Mouse (Mus musculus) thymus, adult 18-20 months (tissue): ENCODE data around the gene Rasa3.
A peak's percentile ranks its signal among the peaks of the same experiment; 100 is the strongest.

Source experiments
- DNase-seq, 2 experiments: peaks; one replicate each; pipeline ENCODE4 v3.0.0; 2022; ENCODE audit warnings: mixed read lengths in 2 of 2

Rasa3 gene

GRCm38 (mm10) chr8:13684131-13684530, 6.7 kb upstream of the Rasa3 start:
- DNase-seq = peak in 1 of 2 experiments; percentile 30

- DNase-seq = peak in 1 of 2 experiments; percentile 28
These were observed 779 bp upstream of the Rasa3 start for GRCm38 (mm10) chr8:13678182-13678581.

DNA sequence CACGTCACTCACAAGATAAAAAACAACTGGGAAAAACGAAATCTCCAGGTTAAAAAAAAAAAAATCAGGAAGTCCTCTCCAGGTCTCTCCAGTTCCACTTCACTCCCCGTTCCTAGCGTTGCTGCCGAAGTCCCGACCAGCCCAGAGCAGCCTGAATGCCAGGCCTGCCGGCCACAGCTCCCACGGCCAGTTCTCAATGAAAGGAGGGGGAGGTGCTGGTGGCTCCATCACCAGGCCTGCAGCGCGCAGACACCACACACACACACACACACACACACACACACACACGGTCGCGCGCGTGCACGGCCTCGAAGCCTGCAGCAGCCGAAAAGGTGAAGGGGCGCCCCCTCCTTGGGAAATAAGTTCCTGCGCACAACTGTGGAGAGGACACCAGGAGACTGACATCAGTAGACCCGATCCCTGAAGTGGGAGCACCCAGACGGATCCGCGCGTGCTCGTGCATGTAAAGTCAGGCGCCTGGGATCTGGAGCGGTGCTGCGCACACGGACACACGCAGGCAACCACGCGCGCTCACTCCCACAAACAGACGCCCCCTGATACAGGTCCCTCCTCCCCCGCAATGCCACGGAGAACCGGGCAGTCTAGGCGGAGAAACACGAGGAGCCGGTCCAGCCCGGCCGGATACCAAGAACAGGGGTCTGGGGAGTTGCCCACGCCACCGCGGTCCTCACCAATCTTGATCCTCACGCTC, 546 bp downstream of the Rasa3 start:
- peak; percentile 58 to 71 for DNase-seq

DNA sequence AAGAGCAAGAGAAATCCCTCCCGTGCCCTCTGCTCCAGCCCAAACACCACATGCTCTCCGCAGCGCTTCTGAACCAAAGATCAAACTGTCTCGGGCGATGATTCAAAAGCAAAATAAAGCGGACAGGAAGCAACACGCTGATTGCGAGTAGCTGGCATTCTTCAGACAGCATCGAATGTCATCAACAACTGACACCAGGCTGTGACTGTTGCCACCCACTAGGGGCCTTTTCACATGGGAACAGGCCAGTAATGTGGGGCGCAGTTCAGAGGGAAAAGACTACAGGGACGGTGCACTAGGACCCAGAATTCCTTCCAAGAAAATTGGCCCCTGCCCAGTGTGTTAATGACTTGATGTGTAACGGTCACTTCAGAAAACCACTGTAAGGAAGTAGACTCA, 1.1 kb downstream of the Rasa3 start:
- peak in 1 of 2 experiments; percentile 42 for DNase-seq

- no peak for DNase-seq
These were observed 1.9 kb downstream of the Rasa3 start for GRCm38 (mm10) chr8:13675524-13675923.

GRCm38 (mm10) chr8:13675121-13675520, 2.3 kb downstream of the Rasa3 start:
- no peak for DNase-seq

DNA sequence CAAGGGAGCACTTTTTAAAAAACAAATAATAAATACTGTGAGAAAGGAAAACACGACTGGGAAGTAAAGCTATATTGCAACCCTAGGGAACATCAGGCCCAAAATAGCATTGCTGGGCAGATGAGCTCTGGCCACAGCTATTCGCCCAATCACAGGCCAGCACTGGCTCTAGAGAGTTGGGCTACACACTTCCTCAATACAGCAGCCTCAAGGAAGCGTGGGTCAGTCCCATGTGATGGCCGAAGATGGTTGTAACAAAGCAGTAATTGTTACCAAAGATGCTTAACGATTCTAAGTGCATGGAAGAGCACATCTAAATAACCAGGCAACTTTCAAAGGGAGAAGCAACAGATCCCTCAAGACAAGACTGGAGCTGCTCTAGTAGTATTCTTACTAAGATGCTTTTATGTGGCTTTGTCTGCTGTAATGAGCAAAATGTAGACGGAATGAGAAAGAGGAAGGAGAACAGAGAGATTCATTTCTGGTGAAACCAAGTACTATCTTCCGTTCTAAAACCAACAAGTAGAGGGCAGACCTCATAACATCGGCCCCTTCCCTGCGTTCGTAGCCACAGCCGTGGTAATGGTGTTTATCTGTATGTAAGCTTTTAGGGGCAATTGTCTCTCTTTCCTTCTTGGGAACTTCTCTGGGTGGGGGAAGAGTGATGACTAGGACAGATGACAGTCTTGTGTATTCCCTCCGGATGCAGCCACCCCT, 3.0 kb downstream of the Rasa3 start:
- no peak for DNase-seq

GRCm38 (mm10) chr8:13673215-13673614, 4.2 kb downstream of the Rasa3 start:
- no peak for DNase-seq

- no peak for DNase-seq
These were observed 6.0 kb downstream of the Rasa3 start for GRCm38 (mm10) chr8:13671246-13672003.

GRCm38 (mm10) chr8:13670011-13670471, 7.4 kb downstream of the Rasa3 start:
- no peak for DNase-seq

DNA sequence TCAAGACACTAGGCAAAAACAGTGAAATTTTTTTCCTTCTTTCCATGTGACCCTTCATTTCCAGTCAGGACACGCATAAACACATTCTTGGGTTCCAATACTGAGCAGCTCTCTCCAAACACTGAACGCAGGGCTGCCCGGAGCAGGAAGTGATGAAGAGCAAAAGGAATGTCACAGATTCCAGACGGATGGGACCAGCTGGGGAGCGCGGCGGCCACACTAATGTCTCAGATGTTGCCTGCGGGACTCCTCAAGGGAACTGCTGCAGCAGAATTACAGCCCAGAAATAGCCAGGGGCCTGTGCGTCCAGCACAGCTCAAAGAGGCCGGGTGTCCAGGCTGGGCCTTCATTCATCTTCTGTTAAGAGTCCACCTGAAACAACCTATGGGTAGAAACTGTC, 9.0 kb downstream of the Rasa3 start:
- no peak for DNase-seq

DNA sequence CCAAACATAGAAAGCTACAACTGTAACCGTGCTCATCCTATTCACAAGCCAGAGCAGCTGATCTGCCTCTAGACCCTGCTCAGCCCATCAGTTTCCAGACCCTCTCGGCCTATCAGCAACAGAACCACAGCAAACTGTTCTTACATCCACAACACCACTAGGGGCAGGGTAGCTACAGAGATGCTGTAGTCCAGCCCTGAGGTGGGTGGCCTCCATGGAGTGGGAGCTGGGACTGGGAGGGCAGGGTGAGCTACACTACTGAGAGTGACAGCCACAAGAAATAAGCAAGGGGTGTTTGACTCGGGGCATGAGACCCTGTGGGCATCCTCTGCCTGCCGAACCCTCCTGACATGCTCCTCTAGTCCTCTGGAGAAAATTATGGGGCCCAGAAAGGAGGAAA, 9.5 kb downstream of the Rasa3 start:
- DNase-seq = no peak

- no peak for DNase-seq
These were observed 11.5 kb downstream of the Rasa3 start for GRCm38 (mm10) chr8:13665944-13666343.

- no peak for DNase-seq
These were observed 11.9 kb downstream of the Rasa3 start for GRCm38 (mm10) chr8:13665538-13665937.

DNA sequence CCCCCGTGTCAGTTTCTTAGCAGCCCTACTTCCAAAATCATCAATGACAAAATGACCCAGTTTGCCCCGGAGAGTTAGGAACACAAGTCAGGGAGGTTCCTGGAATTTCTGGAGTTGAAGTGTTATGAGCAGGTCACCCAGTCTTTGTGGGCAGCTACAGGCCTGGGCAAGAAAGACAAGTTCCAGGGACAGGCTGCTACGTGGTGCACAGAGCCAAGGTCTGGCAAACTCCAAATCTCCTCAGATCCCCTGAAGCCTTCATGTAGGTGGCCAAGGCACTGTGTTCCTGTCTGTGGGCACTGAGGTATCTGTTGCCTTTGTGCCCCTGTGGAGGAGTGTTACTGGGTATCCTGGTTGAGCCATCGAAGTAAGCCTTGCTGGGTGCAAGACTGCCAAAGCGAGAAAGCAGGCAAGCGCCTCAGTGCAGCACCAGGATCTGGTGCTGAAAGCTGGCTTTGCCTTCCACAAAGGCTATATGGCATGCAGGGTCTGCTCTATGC, 12.6 kb downstream of the Rasa3 start:
- DNase-seq = no peak

- DNase-seq = no peak
These were observed 17.1 kb downstream of the Rasa3 start for GRCm38 (mm10) chr8:13660323-13660722.

GRCm38 (mm10) chr8:13657479-13657878, 19.9 kb downstream of the Rasa3 start:
- DNase-seq = no peak

GRCm38 (mm10) chr8:13655033-13655351, 22.4 kb downstream of the Rasa3 start:
- no peak for DNase-seq

DNA sequence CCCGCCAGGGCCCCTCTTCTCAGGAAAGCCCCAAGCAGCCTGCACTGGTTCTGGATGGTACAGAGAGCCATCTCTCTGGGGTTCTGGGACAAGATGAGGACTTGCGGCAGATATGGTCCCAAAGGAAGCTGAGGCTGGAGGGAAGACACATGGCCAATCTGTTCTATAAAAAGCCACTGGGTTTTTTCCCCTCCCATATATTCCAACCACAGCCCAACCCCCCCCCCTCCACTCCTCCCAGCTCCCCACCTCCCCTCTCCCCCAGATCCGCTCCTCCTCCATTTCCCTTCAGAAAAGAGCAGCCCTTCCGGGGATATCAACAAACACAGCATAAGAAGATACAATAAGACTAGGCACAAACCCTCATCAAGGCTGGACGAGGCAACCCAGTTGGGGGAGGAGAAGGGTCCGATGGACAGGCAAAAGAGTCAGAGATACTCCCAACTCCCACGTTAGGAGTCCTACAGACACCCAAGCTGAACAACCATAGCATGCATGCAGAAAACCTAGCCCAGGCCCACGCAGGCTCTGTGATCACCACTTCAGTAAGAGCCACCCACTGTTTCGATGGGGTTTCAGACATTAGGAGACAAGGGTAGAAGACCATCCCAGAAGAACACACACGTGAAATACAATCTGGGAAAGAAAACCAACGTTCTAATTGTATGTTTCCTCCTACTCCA, 22.9 kb downstream of the Rasa3 start:
- DNase-seq = no peak

GRCm38 (mm10) chr8:13650541-13651191, 26.7 kb downstream of the Rasa3 start:
- no peak for DNase-seq

DNA sequence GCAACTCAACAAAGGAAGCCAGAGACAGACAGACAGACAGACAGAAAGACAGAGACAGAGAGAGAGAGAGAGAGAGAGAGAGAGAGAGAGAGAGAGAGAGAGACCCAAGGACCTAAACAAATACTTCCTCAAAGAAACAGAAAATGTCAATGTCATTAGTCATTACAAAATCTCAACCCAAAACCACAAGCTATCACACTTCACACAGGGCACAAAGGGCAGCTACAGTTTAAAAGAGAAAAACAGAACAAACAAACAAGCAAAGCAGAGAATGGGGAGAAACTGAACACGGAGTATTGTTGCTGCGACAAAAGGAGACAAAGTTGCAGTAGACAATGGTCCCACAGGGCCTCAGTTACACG, 28.3 kb downstream of the Rasa3 start:
- no peak for DNase-seq

GRCm38 (mm10) chr8:13648377-13649153, 28.8 kb downstream of the Rasa3 start:
- no peak for DNase-seq
